Mouse (Mus musculus): ENCODE measurements around the gene Ypel2. TPM values are rescaled to one million over a fixed set of nuclear protein-coding genes. Genes with fewer than 3 reads are reported as not detected.

Gene Ypel2
- polyA plus RNA-seq (2012; rRNA removed): 3.4 and 3.7 TPM in 2 replicates

GRCm38 (mm10) chr11:86993041-86994037 lies at the start of gene Ypel2:
TSS of gene Ypel2 (minus strand) at chr11:86993707.

Other genes with a start within 250 kb of the Ypel2 start
- gene Cltc, start 236.1 kb downstream of the Ypel2 start, polyA plus RNA-seq (2012; rRNA removed): 24.8 and 29.6 TPM in 2 replicates
- 0.55 and 0.96 TPM in 2 replicates for gene Dhx40, start 186.0 kb downstream of the Ypel2 start, polyA plus RNA-seq (2012; rRNA removed)
- gene Gdpd1, start 80.4 kb upstream of the Ypel2 start, polyA plus RNA-seq (2012; rRNA removed): 4.8 TPM in 2 replicates
- gene Smg8, start 93.1 kb upstream of the Ypel2 start, polyA plus RNA-seq (2012; rRNA removed): 1.3 and 1.7 TPM in 2 replicates
- gene Prr11, start 115.0 kb upstream of the Ypel2 start, polyA plus RNA-seq (2012; rRNA removed): 0.11 and 0.14 TPM in 2 replicates
- gene Ska2, start 115.5 kb upstream of the Ypel2 start, polyA plus RNA-seq (2012; rRNA removed): 0.70 and 0.73 TPM in 2 replicates
- gene Trim37, start 133.4 kb upstream of the Ypel2 start, polyA plus RNA-seq (2012; rRNA removed): 0.69 and 0.74 TPM in 2 replicates